Mouse (Mus musculus) frontal cortex, postnatal 25 days (tissue): ENCODE data around the gene Esyt2.
A peak's percentile ranks its signal among the peaks of the same experiment; 100 is the strongest.

Experiments
- DNase-seq, 2 experiments: peaks; one replicate each; pipeline ENCODE4 v3.0.0; 2022; ENCODE audit warnings: low spot score in 2 of 2

Esyt2 gene

DNA sequence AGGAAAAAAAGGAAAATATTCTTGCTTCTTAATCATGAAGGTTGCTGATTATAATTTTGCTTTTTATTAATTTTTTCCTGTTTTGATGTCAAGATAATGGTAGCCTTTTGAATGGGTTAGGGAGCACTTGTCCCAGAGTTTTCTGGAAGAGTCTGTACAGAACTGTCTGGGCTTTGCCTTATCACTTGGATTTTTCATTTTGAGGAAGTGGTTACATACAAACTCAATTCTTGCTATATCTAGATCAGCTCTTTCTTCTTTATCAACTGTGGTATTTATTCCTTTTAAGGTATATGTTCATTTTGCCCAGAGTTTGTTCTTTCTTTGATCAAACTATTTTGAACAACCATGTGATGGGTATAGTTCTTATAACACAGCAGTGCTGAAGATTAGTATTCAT, 81.1 kb downstream of the Esyt2 start:
- DNase-seq: no peak

DNA sequence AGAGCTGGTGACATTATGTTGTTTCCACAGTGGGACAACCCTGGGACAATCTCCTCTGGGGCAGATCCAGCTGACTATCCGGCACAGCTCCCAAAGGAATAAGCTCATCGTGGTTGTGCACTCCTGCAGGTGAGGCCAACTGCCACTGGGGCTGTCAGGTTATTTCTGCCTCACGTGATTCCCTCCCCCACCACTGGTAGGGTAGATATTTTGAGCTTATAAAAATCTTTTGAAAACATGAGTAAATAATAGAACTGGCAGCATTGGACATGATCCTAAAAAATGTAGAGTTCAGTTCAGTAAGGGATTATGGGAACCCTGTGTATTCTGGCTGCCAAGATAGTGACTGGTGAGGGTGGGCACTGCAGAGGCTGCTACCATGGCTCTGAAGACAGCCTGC, 85.9 kb downstream of the Esyt2 start:
- no peak for DNase-seq

DNA sequence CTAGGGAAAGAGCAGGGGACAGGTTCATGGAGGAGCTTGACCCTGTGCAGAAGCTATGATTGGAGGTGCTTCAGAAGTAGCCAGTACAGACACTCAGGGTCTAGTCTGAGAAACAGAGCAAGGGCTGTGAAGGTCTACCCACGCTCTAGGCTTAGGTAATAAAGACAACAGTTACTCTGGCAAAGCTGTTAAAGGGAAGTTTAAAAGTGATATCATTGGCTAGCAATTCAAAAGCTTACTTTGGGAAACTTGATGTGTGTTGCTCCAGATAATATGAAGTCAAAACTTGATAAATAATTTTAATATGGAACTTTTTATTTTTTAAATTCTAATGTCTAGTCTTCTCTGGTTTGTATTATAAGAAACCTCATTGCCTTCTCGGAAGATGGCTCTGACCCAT, 86.3 kb downstream of the Esyt2 start:
- DNase-seq: no peak

DNA sequence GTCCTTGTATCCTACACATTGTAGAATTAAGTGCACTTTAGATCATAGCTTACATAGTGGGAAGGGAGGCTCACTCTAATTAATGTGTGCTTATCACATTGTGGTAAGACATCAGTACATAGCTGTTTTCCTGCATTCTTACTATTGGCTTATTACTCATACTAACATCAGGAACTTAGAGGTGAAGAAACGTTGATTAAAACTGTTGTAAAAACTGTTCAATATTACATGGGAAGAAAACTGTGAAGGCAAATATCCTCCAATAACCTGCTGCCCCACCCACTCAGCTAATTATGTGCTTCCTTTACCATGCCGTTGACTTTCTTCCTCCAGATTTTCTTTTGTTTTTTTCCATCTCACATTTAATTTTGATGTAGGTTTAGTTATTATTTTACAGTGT, 87.9 kb downstream of the Esyt2 start:
- DNase-seq: no peak

DNA sequence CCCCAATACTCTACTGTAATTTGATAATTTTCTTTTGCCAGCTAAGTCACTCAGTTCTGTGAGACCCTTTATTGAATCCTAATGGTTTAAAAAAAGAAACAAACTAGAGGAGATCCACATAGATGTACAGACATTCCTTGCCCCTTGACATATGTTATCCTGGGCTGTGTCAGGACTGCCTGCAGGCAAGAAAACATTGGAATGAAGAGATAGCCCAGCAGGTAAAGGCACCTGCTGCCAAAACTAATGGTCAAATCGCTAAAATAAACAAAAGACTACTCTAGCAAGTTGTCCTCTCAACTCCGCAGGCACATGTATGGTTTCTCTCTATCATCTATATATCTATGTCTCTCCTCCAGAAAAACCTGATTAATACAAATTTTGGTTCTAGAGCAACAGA, 102.1 kb downstream of the Esyt2 start:
- DNase-seq: no peak

DNA sequence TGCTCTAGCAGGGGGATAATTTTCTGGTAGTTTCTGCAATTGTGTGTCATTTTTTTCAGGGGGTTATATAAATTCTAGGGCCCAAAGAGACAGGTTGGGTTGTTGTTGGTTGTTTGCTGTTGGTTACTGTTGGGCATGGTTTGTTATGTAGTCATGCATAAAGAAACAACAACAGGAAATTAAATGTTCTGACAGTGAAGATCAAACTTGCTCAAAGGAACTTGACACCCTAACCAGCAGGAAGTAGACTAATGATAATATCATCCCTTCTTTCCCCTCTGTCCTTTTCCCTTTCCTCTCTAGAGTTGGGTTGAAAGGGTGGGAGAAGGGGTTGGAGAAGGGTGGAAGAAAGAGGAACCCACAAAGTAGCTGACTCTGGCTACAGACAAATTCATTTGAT, 103.0 kb downstream of the Esyt2 start:
- DNase-seq: no peak

DNA sequence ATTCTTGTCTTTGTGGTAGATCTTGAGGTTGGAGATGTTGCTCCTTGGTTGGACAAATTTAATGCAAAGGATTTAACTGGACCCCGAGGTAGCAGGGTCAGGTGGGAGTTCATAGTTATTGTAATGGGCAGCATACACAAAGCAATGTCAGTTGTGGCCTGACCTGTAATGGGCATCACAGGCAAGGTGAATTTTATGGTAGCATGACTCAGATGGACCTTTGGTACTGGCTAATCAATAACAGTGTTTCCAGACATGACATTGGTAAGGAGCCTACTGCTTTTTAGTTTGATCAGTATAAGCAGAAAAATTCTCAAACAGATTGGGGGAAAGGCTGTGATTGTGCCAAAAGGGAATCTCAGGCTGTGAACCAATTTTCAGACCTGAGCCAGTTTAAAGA, 105.8 kb downstream of the Esyt2 start:
- no peak for DNase-seq

DNA sequence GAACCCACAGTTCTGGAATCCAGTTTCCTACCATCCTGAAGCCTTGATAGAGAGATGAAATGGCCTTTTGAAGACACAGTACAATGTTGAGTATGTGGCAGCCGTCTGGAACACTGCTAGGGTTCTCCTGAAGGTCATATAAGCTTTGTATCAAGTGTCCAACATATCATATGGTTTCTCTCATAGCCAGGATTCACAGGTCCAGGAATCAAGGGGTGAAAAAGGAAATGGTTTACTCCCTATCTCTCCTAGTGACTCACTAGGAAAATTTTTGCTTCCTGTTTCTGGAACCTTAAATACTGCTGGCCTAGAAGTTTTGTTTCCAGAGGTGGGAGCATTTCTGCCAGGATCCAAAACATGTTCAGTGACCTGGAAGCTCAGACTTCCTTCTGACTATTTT, 108.9 kb downstream of the Esyt2 start:
- no peak for DNase-seq

DNA sequence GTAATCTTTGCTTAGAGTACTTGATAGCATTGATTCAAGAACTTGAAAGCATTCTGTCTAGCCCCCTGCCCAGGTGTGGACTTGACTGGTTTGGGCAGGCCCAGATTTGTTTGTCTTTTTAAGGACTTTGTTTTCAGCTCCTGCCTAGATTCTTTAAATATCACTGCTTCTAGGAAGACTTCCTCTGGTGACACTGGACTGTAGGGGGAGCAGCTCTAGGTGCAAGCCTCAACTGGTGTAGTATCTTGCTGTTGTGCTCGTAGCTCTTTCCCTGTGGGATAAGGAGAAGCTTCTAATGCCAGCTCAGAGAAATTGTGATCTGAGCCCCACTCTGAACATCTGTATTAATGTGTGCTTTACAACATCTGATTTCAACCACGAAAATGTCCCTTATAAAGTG, 113.3 kb downstream of the Esyt2 start:
- DNase-seq: no peak

DNA sequence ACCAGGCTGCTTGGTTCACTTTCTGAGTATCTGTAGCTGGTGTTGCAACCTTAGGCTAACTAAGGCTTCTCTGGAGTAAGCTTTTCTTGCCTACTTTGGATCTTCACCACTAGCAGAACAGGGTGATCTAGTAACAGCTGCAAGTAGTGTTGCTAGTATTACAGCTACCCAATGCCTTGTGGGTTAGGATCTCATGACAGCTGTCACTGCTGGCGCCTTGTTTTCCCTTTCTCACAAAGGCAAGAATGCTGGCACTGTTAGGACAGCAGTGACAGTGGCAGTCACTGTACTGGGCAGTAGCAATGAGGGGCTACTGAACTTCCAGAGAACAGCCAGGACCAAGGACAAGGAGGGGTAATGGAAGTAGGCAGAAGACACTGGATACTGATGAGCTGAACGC, 114.3 kb downstream of the Esyt2 start:
- no peak for DNase-seq

DNA sequence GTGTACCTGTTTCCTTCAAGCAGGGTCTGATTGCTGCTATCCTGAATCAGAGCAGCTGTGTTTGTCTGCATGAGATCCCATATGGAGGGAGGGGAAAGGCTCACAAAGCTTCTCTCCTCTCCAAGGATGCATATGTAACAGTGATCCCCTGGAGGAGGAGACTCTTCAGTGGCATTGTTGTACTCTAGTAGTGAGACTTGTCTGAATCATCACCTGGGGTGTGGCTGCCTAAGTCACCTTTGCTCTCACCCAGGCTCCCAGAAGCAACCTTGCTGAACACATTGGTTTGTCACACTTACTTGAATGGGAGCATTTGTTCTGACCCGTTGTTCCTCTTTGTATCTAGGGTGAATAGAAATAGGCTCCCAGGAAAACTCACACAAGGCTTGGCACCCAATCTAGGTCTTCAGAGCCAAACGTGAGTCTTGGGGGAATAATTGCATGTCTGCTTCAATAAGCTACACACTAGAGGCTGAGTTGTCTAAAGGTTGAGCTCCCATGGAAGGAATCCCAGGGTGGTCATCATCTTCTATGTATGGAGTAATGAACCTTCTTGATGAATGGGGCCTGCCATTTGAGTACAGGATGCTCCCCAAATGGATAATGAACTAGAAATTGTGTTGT, 115.2 kb downstream of the Esyt2 start:
- DNase-seq: no peak

DNA sequence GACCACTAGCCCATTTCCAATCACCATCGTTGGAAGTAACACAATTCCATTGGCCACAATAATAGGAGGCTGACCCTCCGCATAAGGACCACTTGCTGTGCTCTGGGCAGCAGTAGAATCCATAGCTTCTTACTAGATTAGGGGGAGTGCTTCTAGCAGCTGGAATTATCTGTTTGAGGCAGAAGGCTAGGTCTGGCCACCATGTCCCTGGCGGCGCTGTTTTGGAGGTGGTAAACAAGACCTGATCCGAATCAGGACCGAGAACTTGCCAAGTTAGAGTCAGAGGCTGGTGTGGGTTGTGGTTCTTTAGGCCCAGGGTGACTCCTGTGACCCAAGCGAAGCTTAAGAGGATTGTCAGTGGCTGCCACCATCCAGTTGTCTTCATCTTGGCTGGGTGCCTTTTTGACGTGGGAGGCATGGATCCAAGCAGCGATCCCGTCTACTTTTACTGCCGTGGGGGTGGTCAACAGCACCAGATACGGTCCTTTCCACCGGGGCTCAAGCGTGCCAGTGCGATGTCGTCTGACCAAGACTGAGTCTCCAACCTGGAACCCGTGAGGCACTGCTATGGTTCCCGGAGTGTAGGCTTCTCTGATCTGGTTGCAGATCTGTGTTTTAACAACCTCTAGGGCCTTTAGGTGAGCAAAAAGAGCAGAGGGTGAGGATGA, 123.2 kb downstream of the Esyt2 start:
- DNase-seq: no peak

DNA sequence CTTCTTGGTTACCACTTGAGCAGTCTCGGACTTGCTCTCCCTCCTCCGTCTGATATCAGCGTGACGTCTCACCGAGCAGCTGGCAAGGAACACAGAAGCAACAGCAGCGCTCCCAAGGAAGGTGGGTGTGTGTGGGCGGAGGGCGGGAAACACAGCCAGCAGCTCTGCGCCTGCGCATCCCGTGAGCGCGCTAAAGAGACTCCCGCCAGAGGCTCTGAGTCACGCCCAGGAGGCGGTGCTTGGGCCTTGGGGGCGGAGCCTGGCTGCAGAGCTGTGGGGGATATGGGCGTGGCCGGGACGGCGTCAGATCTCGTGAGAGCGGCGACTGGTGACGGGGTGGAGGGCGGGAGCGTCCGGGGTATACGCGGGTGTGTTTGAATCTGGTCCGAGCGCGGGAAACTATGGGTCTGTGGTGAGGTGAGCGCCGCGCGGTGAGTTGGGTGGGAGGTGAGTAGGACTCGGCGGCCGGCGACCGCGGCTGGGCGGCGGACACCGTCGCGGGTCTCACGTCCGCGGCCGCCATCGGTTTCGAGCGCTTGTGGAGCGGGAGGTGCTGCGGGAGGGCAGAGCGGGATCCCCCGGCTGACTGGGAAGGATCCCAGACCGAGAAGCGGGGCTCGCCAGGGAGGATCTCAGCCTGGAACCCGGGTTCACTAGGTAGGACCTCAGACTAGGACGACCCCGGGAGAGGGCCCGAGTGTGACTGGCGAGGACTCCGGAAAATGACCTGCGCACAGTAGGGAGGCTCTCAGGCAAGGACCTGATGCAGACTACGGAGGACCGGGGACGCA, 124.2 kb downstream of the Esyt2 start, which contains the start of gene Ncapg2:
Gene Ncapg2 (plus strand): TSS at position 358 of the 791 bp plus-strand sequence.
- DNase-seq: peak; percentile 89 to 98

DNA sequence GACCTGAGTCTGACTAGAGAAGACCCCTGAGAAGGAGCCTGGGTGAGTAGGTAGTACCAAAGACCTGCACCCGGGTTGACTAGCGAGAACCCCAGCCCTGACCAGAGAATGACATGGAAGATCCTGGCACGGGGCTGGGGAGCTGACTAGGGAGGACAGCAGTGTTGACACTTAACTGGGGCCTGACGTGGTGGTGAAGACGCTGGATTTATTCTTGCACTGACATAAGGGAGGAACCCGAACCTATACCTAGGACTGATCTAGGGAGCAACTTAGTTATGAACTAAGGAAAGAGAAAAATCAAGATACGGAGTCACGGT, 124.8 kb downstream of the Esyt2 start:
- DNase-seq: no peak

DNA sequence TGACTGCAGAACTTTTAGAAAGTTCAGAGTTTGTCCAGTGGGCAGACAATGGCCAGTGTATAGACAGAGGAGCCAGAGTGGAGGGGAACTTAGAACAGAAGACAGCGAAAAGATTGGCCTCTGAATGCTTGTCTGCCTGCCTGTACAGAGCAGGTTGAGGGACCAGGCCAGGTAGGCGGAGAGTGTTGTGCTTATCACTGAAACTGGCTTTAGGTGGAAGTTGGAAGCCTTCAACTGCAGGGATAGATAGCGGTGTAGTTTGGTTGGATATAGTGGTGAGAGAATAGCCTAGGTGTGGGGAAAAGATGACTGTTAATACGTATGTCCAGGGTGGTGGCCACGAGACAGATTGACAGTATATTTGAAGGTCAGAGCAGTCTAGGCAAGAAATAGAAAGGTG, 126.9 kb downstream of the Esyt2 start:
- DNase-seq: no peak

DNA sequence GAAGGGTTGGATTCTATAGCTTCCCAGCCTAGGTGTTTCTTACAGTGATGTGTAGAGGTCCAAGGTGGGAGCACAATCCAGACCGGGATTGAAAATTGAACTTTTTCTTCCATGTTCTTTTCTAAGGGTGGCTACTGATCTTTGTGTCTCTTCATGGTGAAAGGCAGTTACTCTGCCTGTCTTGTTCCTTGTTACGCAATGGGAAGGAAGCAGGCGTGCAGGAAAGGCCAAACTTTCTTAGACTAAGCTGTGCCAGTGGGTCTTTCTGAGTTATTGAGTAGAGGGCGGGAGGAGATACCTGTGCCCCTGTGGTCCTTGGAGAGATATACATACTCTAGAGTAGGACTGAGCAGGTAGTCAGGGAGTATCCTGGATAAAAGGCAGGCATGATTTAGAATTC, 133.9 kb downstream of the Esyt2 start:
- DNase-seq: no peak

DNA sequence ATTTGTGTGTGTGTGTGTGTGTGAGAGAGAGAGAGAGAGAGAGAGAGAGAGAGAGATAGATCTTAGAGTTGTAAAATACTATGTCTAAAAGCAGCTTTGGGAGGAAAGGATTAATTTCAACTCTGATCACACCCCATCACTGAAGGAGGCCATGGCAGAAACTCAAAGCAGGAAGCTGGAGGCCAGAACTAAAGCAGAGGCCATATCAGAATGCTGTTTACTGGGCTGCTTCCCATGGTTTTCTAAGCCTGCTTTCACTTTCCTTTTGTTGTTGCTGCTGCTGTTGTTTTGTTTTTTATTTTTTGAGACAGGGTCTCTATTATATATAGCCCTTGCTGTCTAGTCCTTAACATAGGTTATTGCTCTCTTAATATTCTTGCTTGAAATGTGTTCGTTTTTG, 135.5 kb downstream of the Esyt2 start:
- no peak for DNase-seq

DNA sequence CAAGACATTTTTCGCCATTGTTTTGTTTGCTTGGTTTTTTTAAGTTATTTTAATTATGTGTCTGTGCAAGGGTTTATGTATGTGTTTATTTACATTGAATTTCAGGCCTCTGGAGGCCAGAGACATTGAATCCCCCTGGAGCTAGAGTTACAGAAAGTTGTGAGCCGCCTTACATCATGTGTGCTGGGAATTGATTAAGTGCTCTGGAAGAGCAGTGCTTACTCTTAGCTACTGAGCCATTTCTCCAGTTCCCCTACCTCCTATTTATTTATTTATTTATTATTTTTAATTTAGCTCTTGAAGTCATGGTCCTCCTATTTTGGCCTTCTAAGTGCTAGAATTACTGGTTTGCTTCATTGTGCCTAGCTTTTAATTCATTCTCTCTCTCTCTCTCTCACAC, 140.7 kb downstream of the Esyt2 start:
- DNase-seq: no peak

DNA sequence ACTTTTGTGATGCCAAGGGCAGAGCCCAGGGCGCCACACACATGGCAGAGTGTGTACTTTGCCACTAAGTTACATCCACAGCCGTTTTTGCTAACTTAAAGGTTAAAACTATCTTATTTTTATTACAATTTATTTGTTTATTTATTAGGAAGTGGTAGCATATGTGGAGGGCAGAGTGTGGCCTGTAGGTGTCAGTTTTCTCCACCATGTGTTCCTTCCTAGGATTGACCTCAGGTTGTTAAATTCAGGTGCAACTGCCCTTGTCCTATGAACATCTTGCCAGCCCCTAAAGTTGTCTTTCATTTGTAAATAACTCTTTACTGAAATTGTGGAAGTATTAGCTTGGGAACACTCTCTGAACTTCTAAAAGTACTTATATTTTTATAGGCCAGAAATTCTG, 144.4 kb downstream of the Esyt2 start:
- no peak for DNase-seq

DNA sequence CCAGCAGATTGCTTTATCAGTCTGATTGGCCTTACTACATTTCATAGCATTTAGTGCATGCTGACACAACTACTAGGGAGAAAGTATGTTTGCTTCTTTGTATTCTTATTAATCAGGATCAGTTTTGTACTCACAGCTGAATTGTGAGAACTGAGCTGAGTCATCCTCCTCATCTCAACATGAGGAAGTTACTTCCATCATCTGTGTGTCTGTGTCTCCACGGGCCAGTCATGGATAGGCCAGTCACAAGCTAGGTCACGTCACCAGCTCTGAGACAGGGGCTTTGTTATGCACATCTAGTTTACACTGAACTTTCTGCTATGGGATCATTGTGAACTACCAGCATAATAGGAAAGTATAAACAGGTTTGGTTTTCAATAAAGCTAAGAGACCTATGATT, 152.7 kb downstream of the Esyt2 start:
- DNase-seq: no peak

DNA sequence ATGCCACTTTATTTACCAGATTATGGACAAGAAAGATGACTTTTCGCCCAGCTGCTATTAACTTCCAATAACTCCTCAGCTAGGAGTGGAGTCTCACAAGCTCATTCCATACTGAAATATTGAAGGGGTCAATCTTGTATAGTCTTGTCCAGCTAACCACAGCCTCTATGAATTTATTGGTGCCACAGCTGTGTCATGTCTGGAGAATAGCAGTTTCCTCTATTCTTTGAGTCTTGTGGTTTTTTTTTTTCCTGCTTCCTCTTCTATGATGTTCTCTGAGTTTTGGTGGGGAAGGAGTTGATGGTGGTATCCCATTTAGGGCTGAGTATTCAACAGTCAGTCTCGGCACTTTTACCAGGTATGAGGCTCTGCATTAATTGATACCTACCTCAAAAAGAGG, 154.2 kb downstream of the Esyt2 start:
- DNase-seq: no peak

DNA sequence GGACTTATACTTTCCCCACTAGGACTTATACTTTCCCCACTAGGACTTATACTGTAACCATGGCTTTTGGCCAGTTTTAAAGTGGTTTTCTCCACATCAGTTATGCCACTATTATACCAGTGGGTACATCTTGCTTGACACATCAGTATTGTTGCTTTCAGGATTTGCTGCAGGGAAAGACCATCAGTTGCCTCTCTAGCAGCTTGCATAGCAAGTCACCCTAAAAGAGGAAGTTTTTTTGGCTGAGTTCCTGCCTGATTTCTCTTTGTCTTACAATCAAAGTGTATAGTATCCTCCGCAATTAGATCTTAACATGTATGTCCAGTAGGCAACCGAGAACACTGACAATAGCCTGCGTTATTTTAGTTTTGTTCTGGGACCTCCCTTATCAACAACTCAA, 155.1 kb downstream of the Esyt2 start:
- no peak for DNase-seq

DNA sequence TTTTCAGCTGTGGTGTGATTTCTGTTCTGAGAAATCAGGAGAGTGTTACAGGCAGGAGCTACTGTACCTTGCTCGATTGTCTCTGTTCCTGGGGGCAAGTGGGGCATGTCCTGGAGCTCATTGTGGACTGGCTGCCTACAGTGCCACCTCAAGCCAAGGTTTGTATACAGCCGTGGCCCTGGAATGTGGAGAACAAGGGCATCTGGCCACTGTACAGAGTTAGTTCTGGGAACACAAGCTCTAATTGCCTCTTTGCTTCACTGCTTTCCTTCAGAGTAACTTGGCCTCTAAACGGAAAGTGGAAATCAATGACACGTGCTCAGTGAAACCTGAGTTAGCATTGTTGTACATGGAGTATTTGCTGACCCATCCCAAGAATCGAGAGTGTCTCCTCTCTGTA, 157.6 kb downstream of the Esyt2 start:
- DNase-seq: no peak
